Mouse (Mus musculus) heart, postnatal 0 days (tissue): ENCODE results near the gene Tube1. TPM values are rescaled to one million over a fixed set of nuclear protein-coding genes. Genes with fewer than 3 reads are reported as not detected.
A peak's percentile ranks its signal among the peaks of the same experiment; 100 is the strongest.

Experiments used
- ATAC-seq: fragments of 200-750 bp; cut with Nextera tagmentation; 2 replicates; pipeline ENCODE4 v1.8.0; 2017; ENCODE audit warnings: low read depth, moderate number of reproducible peaks, moderate library complexity; ENCODE audit not compliant: insufficient read depth
- DNase-seq: peaks from one replicate; pipeline ENCODE4 v3.0.0-alpha.2; 2016; ENCODE audit warnings: low spot score
- H3K27ac ChIP-seq: fragments of 300-500 bp; sonication (generic); 2 replicates; pipeline ENCODE4 v1.5.1; 2014; ENCODE audit warnings: low read depth, mild to moderate bottlenecking
- H3K27me3 ChIP-seq: fragments of 300-500 bp; sonication (generic); 2 replicates; pipeline ENCODE4 v1.6.1; 2014; ENCODE audit warnings: low read length, mixed read lengths; ENCODE audit not compliant: control insufficient read depth, insufficient read depth
- H3K36me3 ChIP-seq: fragments of 300-500 bp; sonication (generic); replicated peaks from 2 replicates; pipeline ENCODE4 v1.6.1; 2014; ENCODE audit warnings: low read length, mixed read lengths; ENCODE audit not compliant: control insufficient read depth, insufficient read depth
- H3K4me1 ChIP-seq: fragments of 300-500 bp; sonication (generic); 2 replicates; pipeline ENCODE4 v1.6.1; 2014; ENCODE audit warnings: antibody characterized with exemption; ENCODE audit not compliant: control insufficient read depth, insufficient read depth
- H3K4me2 ChIP-seq: fragments of 300-500 bp; sonication (generic); 2 replicates; pipeline ENCODE4 v1.6.1; 2014; ENCODE audit warnings: low read depth, mild to moderate bottlenecking, low read length, moderate library complexity
- H3K4me3 ChIP-seq: fragments of 300-500 bp; sonication (generic); 2 replicates; pipeline ENCODE4 v1.5.1; 2014; ENCODE audit warnings: low read depth, low read length
- H3K9ac ChIP-seq: fragments of 300-500 bp; sonication (generic); replicated peaks from 2 replicates; pipeline ENCODE4 v1.6.1; 2014; ENCODE audit warnings: low read depth, low read length, mixed read lengths
- H3K9me3 ChIP-seq: fragments of 300-500 bp; sonication (generic); replicated peaks from 2 replicates; pipeline ENCODE4 v1.6.1; 2016; ENCODE audit warnings: low read length; ENCODE audit not compliant: control insufficient read depth
- CTCF ChIP-seq: IDR thresholded peaks from 2 replicates; pipeline ENCODE4 v1.5.1; 2016; ENCODE audit warnings: antibody characterized with exemption, control low read depth, low read depth
- EP300 ChIP-seq: IDR thresholded peaks from 2 replicates; pipeline ENCODE4 v1.6.1; 2016; ENCODE audit warnings: antibody characterized with exemption, low read depth
- WGBS: fragments of 180-500 bp; shearing (Covaris S2); extraction: QIAGEN DNeasy Blood & Tissue Kit; methylation state at CpG from one replicate; pipeline ENCODE4 v1.1.7; 2014; 5-methylcytosine and 5-hydroxymethylcytosine counted together
- polyA plus RNA-seq: library from polyadenylated mRNA; unstranded; fragments of >200 nt; fragmentation: Nextera tagmentation; extraction: Ambion mirVana; gene quantifications from 2 replicates; pipeline ENCODE4 v1.2.1, GENCODE M21; 2015
- total RNA-seq: library from RNA; depleted of rRNA; stranded (reverse); fragments of >200 nt; gene quantifications from 2 replicates; pipeline ENCODE4 v1.2.3, GENCODE M21; 2014; ENCODE audit warnings: low replicate concordance; rRNA removed

Tube1 gene
- 1.7 and 2.0 TPM in 2 replicates for total RNA-seq
- polyA plus RNA-seq, result 1.6 and 1.9 TPM in 2 replicates

DNA sequence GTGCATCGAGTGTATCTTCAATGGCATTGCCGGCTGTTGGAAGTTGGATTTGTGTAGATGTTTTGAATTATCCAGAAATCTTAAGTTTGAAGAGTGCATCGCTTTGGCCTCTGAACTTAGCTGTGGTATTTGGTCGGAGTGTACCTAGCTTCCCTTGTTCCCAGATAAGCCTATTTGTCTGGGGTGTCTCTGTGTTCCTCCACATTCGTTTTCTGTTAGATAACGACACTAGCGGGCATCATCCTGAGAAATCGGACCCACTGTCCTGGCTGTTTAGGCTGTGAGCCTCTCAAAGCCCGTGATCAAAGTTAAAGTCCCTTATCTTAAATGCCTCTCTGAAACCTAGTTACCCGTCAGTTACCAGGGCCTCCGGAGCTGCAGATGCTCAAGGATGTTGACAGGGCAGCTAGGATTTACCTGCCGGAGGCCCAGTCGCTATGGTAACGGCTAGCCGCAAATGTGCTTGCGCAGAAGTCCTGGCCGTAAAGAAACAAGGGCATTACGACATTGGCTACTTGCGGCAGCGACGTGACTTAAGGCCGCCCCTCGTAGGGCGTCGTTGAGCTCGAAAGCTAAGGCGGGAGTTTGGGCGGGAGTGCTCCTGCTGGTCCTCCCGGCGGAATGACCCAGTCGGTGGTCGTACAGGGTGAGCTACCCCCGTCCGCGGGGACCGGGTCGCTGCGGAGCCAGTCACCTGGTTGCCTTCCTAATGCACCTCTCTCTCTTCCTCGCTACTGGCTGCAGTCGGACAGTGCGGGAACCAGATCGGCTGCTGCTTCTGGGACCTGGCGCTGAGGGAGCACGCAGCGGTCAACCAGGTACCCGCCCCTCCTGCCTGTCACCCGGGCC, at the start of gene Tube1, which contains the start of gene Fam229b:
Tube1 (plus strand) TSS at position 515 of the 849 bp plus-strand sequence.
Fam229b (minus strand) TSS at position 453 of the 849 bp plus-strand sequence.
- TF ChIP-seq CTCF, result no peak
- no peak for TF ChIP-seq EP300
- Histone ChIP-seq H3K36me3 (peaks cover 12% of the 10 kb centered on the region), H3K27ac (no peak within 1 kb of the TSS), H3K4me2 (peak within 1 kb of the TSS; percentile 94), H3K4me1 (no peaks in the 10 kb centered on the region), H3K27me3 (no peaks in the 10 kb centered on the region), H3K4me3 (peak within 1 kb of the TSS; percentile 70), H3K9ac (peak within 1 kb of the TSS; percentile 62), H3K9me3 (no peaks in the 10 kb centered on the region)
- peak; percentile 88 for ATAC-seq
- 4% methylated on average over 47 of the region's 47 CpGs for WGBS
- peak; percentile 96 for DNase-seq

DNA sequence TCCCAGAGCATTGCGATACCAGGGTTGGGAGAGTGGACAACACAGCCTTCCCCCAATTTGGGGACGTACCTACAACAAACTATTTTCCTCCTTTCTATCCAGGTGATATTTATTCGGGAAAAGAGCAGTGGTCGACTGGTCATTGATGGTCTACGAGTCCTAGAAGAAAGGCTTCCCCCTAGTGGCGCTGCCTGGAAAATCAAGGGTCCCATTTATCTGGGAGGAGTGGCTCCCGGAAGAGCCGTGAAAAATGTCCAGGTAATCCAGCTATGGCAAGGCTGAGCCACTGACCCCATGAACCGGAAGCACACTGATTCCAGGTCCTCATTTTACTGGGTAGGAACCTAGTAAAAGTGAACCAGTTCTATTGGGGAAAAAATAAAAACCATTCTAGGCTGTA, 36.8 kb upstream of the Tube1 start:
- DNase-seq, result no peak
- TF ChIP-seq CTCF, result peak; percentile 49
- no peak for TF ChIP-seq EP300
- no peaks in the 10 kb centered on the region for H3K27me3 ChIP-seq
- H3K4me1 ChIP-seq, result no peaks in the 10 kb centered on the region
- peaks cover 60% of the 10 kb centered on the region for H3K36me3 ChIP-seq
- no peak overlapping the region for H3K27ac ChIP-seq
- ATAC-seq, result no peak
- no peak overlapping the region for H3K4me3 ChIP-seq
- H3K9me3 ChIP-seq, result no peaks in the 10 kb centered on the region
- no peak overlapping the region for H3K9ac ChIP-seq
- 71% methylated on average over 9 of the region's 9 CpGs for WGBS
- H3K4me2 ChIP-seq, result no peak overlapping the region

DNA sequence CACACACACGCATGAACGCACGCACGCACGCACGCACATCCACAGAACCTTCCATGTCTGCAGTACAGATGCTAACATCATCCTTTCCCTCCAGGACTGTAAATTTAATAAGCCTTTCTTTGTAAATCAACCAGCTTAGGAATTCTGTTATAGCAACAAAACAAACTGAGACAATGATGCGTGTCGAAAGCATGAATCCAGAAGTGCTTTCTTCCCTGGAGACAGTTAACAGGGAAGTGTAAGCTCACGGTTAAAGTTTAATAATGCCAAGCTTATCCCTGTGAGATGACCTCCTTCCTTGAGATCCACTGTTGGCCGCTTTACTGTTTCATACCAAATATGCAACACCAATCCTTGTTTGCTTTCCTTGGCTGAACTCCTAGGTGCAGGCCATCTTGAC, 35.0 kb upstream of the Tube1 start:
- no peaks in the 10 kb centered on the region for H3K27me3 ChIP-seq
- 91% methylated on average over 10 of the region's 10 CpGs for WGBS
- no peak overlapping the region for H3K9ac ChIP-seq
- peaks cover 69% of the 10 kb centered on the region for H3K36me3 ChIP-seq
- H3K4me1 ChIP-seq, result no peaks in the 10 kb centered on the region
- H3K9me3 ChIP-seq, result no peaks in the 10 kb centered on the region
- ATAC-seq, result no peak
- no peak overlapping the region for H3K27ac ChIP-seq
- TF ChIP-seq EP300 (no peak), CTCF (no peak)
- no peak for DNase-seq
- H3K4me3 ChIP-seq, result no peak overlapping the region
- H3K4me2 ChIP-seq, result no peak overlapping the region

DNA sequence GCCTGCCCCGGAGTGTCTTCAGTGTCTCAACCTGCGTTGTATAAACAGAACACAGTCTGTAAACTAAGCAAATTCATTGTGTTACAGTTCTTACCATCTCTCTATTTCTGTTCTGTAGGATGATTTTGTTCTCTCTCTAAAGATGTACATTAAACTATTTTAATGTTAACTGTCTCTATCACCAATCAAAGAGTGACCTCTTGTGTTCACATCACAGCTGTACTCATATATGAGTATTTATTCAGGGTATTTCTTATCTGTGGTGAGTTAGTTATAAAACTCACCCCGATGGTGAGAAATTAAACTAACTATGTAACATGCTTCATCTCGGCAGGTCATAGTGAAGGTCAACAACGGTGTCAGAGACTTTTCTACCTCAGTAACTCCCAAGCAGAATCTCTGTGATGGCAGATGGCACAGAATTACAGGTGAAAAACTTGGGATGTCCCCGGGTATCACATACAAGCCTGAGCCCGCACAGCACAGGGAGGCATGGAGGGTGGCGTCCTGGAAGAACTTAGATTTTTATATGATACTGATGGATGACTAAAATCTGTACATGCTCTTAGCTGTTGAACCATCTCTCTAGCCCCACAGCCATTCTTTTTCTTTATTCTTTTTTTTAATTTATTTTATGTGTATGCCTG, 28.9 kb upstream of the Tube1 start:
- no peaks in the 10 kb centered on the region for H3K27me3 ChIP-seq
- no peaks in the 10 kb centered on the region for H3K4me1 ChIP-seq
- TF ChIP-seq CTCF, result no peak
- TF ChIP-seq EP300, result no peak
- peaks cover 70% of the 10 kb centered on the region for H3K36me3 ChIP-seq
- H3K9ac ChIP-seq, result no peak overlapping the region
- 91% methylated on average over 8 of the region's 8 CpGs for WGBS
- H3K9me3 ChIP-seq, result no peaks in the 10 kb centered on the region
- DNase-seq, result no peak
- no peak for ATAC-seq
- H3K4me2 ChIP-seq, result no peak overlapping the region
- H3K4me3 ChIP-seq, result no peak overlapping the region
- H3K27ac ChIP-seq, result no peak overlapping the region

DNA sequence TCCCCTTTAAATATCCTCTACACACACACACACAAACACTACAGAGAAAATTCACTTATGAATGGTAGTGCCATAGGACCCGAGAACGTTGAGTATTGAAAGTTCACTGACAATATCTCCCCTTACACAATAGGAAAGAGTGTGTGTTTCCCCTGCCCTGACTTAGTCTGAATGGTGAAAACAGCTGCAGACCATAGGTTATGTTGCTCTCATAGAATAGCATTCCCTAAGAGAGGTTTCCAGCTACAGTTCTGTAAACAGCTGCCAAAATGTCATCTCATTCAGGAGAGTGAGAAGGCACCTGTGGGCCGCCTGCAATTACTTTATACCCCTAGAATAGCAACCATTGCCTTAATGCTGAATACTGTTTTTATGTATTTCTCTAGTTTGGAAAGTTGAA, 27.4 kb upstream of the Tube1 start:
- peaks cover 84% of the 10 kb centered on the region for H3K36me3 ChIP-seq

More for the DNA sequence above, 27.4 kb upstream of the Tube1 start:
- Histone ChIP-seq H3K27me3 (no peaks in the 10 kb centered on the region), H3K4me3 (no peak overlapping the region), H3K9ac (no peak overlapping the region), H3K27ac (no peak overlapping the region), H3K4me1 (no peaks in the 10 kb centered on the region), H3K4me2 (no peak overlapping the region), H3K9me3 (no peaks in the 10 kb centered on the region)
- TF ChIP-seq CTCF, result no peak
- TF ChIP-seq EP300, result no peak
- DNase-seq (no peak), ATAC-seq (no peak)
- WGBS, result 60% methylated on average over 3 of the region's 3 CpGs
